Mouse (Mus musculus) lung, postnatal 0 days (tissue): ENCODE results near the gene Olfr1393.

Experiments used
- CTCF ChIP-seq: IDR thresholded peaks from 2 replicates; pipeline ENCODE4 v1.5.1; 2016; ENCODE audit warnings: antibody characterized with exemption, mild to moderate bottlenecking
- EP300 ChIP-seq: IDR thresholded peaks from 2 replicates; pipeline ENCODE4 v1.6.1; 2016; ENCODE audit warnings: antibody characterized with exemption, mild to moderate bottlenecking, control low read depth

GRCm38 (mm10) chr11:49265101-49265500, 13.0 kb upstream of the Olfr1393 start:
- TF ChIP-seq CTCF (no peak), EP300 (no peak)
